Mouse (Mus musculus): ENCODE results near the gene Selenok. TPM values are rescaled to one million over a fixed set of nuclear protein-coding genes. Genes with fewer than 3 reads are reported as not detected.

The Selenok gene
- polyA plus RNA-seq, 1 experiment: 158 TPM

DNA sequence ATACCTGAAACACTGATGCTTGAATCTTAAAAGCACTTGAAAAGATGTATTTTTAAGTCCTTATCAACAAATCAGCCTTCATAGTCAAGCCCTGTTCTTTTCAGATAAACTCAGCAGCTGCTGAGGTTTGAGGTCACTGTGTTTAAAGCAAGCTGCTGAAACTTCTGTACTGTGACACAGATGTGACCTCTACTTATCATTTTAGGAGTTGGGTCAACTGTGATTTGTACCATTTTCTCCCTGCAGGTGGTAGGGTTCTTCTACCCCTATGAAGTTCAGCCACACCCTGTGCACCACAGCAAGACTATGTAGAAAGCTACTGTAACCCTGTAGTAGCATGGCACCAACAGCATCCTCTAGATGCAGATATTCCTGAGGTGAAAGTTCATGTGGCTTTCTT lies 29.2 kb downstream of the Selenok start:
- no peak for TF ChIP-seq POLR2A (IDR thresholded peaks at IDR 0.05; ENCODE audit: borderline replicate concordance, extremely low read depth, insufficient read depth, insufficient read length, poor library complexity, severe bottlenecking)
- no peak for TF ChIP-seq CTCF (IDR thresholded peaks at IDR 0.05; ENCODE audit: borderline replicate concordance, extremely low read depth, insufficient read depth, insufficient read length)
- no peak for DNase-seq (ENCODE audit: low read depth)

DNA sequence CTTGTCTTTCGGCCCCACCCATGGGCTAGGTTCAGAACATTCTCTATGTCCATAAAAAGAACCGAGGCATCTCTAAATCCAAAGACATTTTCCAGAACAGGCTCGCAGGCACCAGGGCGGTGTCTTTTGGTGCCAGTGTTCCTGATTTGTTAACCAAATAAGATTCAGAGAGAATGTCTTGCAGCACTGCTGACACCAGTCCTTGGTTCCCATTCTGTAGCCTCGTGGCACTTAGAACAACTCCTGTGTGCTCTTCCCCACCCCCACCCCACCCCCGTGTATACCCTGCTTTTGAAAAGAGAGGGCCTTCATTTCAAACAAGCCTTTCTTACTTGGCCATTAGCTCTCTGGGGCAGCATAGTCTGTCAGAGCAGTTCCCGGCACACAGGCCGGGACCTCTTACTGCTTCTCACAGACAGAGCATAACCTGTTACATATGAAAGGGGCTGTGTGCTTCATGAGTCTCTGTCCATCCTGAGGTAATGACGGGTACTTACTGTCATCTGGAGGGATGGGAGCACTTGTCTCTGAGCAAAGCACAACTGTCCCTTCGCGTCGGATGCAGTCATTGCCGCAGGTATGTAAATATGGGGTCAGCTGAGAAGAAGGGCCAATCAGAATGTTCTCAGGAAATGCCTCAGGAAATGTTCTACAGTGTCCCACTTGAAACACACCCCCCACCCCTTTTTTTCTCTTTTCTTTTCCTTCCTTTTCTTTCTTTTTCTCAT lies 30.8 kb downstream of the Selenok start:
- TF ChIP-seq CTCF (IDR thresholded peaks at IDR 0.05; ENCODE audit: borderline replicate concordance, extremely low read depth, insufficient read depth, insufficient read length) (no peak), POLR2A (IDR thresholded peaks at IDR 0.05; ENCODE audit: borderline replicate concordance, extremely low read depth, insufficient read depth, insufficient read length, poor library complexity, severe bottlenecking) (no peak)
- DNase-seq (ENCODE audit: low read depth): peak; percentile 19

DNA sequence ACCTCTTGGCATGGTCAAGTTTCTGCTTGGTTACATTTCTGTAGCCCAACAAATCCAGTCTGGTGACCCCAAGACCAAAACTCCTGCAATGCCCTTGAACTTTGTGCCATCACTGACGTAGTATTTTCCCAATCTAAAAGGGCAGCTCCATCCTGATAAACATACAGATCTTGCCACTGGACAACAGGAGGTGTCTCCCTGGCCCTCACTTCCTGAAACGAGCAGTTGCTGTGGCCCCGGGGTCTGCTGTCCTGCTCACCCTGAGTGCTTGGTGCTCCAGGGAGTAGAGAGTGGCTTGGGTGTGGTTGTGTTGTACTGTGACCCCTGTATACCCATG lies 31.3 kb downstream of the Selenok start:
- no peak for DNase-seq (ENCODE audit: low read depth)
- no peak for TF ChIP-seq POLR2A (IDR thresholded peaks at IDR 0.05; ENCODE audit: borderline replicate concordance, extremely low read depth, insufficient read depth, insufficient read length, poor library complexity, severe bottlenecking)
- no peak for TF ChIP-seq CTCF (IDR thresholded peaks at IDR 0.05; ENCODE audit: borderline replicate concordance, extremely low read depth, insufficient read depth, insufficient read length)

DNA sequence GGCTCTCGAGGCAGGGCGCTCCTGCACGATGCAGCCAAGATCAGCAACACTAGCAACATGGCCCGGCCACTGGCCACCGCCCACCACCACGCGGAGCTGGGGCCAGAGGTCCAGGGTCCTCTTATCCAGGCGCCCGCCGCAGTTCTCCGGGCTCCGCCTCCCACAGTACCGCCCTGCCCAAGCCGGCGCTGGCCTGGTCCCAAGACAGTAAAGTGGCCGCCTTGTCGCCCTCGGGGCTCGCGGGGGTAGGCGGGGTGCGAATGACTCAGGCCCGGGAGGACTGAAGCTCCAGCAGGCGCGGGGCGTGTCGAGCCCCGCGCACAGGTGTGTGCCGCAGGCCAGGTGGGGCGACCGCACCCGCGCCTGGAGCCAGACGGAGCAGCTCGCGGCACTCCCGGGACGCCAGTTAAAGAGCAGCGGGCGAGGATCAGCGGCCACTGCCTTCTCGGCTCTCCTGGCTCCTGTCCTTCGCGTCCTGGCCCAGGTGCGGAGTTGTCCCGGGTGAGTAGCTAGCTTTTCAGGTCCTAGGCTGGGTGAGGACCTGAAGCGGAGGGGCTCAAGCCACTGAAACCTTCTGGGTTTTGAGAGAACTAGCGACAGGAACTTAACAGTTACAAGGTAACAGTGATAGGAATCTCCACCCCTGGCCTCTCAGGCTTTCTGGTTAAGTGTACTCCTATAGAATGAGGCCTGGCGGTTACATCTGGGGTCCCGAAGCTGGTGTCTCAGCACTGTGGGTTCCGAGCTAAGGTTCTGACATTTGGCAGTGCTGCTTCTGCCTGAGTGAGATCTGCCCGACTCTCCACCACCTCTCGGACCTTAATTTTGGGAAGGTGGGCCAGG lies 40.8 kb downstream of the Selenok start, which contains the start of the genes Il17rb and Chdh:
Gene Il17rb, minus strand, starts transcription at position 164 of the 843 bp plus-strand sequence.
Gene Chdh, plus strand, starts transcription at position 291 of the 843 bp plus-strand sequence.
- no peak for TF ChIP-seq CTCF (IDR thresholded peaks at IDR 0.05; ENCODE audit: borderline replicate concordance, extremely low read depth, insufficient read depth, insufficient read length)
- no peak for TF ChIP-seq POLR2A (IDR thresholded peaks at IDR 0.05; ENCODE audit: borderline replicate concordance, extremely low read depth, insufficient read depth, insufficient read length, poor library complexity, severe bottlenecking)
- peak; percentile 69 for DNase-seq (ENCODE audit: low read depth)

DNA sequence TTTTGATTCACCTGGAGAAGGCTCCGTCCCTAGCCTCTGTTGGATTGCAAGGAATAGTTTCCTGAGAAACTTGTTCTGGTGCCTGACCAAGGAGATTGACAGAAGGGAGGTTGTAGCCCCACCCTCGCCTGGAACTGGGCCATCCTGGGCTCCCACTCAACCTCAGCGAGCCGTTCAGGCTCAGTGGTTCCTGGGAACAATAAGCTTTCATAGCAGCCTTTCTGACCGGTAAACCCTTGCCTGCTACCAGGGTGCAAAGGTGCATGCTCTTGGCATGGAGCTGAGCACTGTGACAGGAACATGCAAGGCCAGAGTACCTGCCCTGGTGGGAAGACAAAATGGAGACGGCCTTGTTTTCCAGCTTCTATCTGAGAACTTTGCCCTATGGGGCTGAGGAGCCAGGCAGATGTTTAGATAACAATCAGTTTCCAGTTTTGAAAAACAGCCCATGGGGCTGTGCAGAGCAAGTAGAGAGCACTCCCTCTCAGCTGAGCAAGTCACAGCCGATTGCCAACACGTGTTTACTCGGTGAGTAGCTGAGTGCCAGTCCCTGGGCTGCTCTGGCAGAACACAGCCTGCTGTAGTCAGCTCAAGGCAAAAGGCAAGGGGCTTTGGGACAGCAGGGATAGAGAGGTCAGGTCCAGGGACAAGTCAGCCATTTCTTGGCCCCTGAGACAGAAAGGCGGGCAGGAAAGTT lies 41.9 kb downstream of the Selenok start:
- peak; percentile 70 for DNase-seq (ENCODE audit: low read depth)

DNA sequence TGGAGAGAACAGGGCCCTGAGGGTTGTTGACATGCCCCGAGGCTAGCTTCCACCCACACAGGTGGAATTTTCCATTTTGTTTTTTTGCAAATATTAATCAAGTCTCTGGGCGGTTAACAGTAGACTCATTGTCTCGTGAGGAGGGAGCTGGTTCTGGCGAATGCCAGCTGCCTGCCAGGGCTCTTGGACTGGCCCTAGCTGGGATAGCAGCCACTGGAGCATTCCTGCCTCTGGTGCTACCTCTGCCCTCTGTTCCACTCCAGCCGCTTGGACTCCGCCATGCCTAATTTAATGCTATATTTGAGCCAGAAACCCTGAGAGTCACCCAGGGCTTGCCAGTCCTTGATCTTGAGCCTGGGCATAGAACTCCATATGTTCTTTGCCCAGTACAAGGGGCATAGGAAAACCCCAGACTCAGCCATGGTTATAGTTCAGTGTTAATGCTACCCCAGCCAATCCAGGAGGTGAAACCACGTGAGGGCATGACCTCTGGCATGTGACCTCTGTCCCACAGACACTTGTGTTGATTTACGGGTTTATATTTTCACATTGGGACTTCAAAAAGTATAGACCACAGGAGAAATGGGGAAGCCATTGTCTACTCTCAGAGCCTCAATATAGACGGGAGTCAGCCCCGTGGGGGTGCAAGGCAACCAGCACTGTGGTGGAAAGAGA lies 43.9 kb downstream of the Selenok start:
- TF ChIP-seq POLR2A (IDR thresholded peaks at IDR 0.05; ENCODE audit: borderline replicate concordance, extremely low read depth, insufficient read depth, insufficient read length, poor library complexity, severe bottlenecking) (no peak), CTCF (IDR thresholded peaks at IDR 0.05; ENCODE audit: borderline replicate concordance, extremely low read depth, insufficient read depth, insufficient read length) (no peak)
- DNase-seq (ENCODE audit: low read depth): peak; percentile 47

More for the DNA sequence above, 41.9 kb downstream of the Selenok start:
- TF ChIP-seq CTCF (IDR thresholded peaks at IDR 0.05; ENCODE audit: borderline replicate concordance, extremely low read depth, insufficient read depth, insufficient read length) (no peak), POLR2A (IDR thresholded peaks at IDR 0.05; ENCODE audit: borderline replicate concordance, extremely low read depth, insufficient read depth, insufficient read length, poor library complexity, severe bottlenecking) (no peak)

DNA sequence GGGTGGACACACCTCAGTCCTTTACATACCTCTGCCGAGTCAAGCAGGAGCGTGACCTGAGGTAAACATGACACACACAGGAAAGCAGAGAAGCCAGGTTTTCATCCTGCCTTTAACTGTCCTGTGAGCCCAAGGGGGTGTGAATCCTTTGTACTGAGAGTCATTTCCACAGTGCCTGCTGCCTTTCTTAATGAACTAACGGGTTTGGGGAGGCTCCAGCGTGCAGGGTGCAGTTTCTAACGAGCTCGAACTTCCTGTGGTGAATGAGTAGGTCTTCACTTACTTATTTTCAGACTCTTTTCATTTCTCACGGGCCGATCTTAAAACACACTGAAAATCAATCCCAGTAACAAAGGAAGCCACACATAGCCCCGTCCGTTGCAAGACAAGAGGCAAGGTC lies 46.4 kb downstream of the Selenok start:
- no peak for TF ChIP-seq POLR2A (IDR thresholded peaks at IDR 0.05; ENCODE audit: borderline replicate concordance, extremely low read depth, insufficient read depth, insufficient read length, poor library complexity, severe bottlenecking)
- TF ChIP-seq CTCF (IDR thresholded peaks at IDR 0.05; ENCODE audit: borderline replicate concordance, extremely low read depth, insufficient read depth, insufficient read length): no peak
- no peak for DNase-seq (ENCODE audit: low read depth)

DNA sequence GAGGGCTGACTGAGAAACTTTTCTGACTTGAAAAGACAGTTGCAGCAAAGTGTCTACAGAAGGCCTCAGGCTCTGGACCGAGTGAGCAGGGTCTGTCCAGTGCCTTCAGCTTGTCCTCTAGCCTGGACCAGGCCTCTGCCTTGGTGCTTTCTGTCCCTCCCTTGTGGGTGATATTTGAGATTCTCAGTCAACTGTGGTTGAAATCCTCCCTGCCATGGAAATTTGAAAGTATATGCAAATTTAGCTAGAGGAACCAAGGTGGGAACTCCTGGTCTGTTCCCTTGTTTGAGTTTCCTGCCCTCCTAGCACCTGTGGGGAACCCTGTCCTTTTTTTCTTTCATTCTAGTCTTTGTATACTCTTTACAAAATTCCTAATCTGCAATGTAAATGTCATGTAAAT lies 46.9 kb downstream of the Selenok start:
- TF ChIP-seq CTCF (IDR thresholded peaks at IDR 0.05; ENCODE audit: borderline replicate concordance, extremely low read depth, insufficient read depth, insufficient read length) (no peak), POLR2A (IDR thresholded peaks at IDR 0.05; ENCODE audit: borderline replicate concordance, extremely low read depth, insufficient read depth, insufficient read length, poor library complexity, severe bottlenecking) (no peak)
- DNase-seq (ENCODE audit: low read depth): no peak

DNA sequence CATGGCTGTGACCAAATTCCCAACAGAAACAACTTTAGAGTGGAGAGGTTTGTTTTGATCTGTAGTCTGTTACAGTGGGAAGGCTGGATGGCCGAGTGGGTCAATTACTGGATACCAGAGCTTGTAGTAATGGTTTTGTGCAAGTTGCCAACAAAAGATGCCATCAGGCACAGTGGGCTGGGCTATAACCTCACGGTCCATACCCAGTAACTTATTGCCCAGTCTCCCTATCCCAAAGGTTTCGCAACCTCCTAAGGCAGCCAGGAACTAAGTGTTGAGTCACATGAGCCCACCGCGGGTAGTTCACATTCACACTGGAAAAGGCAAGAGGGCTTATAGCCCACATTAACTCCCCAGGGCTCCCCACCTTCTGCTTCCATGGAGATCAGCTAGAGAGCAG lies 48.6 kb downstream of the Selenok start:
- TF ChIP-seq CTCF (IDR thresholded peaks at IDR 0.05; ENCODE audit: borderline replicate concordance, extremely low read depth, insufficient read depth, insufficient read length) (no peak), POLR2A (IDR thresholded peaks at IDR 0.05; ENCODE audit: borderline replicate concordance, extremely low read depth, insufficient read depth, insufficient read length, poor library complexity, severe bottlenecking) (no peak)
- no peak for DNase-seq (ENCODE audit: low read depth)

DNA sequence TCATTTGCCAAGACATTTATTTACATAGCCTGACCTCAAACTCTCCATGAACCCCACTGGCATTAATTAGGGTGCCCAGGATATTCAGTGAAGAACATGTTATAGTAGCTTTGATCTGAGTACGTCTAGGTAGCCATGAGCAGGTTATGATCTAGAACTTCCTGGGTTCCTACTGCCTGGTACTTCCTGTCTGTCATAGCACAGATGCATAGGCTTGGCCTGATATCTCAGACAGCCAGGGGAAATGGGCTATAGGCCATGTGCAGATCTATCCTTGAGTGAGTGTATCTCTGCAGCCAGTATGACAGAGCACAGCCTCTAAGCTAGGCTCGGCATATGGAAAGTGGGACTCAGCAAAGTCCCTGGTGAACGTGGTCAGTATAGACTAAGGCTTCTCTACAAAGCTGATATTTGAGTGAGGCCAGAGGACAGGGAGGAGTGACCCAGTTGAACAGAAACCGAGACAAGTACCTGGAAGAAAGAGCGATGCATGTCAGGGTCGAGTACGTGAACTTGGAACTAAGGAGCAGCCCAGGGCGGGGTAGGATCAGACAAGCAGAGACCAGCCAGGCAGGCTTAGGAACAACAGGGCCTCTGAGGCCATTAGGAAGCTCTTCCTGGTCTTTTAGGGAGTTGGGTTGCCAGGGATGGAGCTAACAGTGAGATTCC lies 49.8 kb downstream of the Selenok start:
- DNase-seq (ENCODE audit: low read depth): no peak
- no peak for TF ChIP-seq POLR2A (IDR thresholded peaks at IDR 0.05; ENCODE audit: borderline replicate concordance, extremely low read depth, insufficient read depth, insufficient read length, poor library complexity, severe bottlenecking)

Data from brain, embryonic 14.5 days (tissue).